Mouse (Mus musculus) WW6 (cell line): ENCODE data around the gene Olfr1393.

Experiments
- DNase-seq: peaks from one replicate; pipeline ENCODE4 v3.0.0-alpha.2; 2013; ENCODE audit warnings: low read depth, low spot score

Olfr1393 gene

GRCm38 (mm10) chr11:49278222-49278621, at the start of gene Olfr1393:
Gene Olfr1393, plus strand, starts transcription at chr11:49278304.
- DNase-seq, result no peak

GRCm38 (mm10) chr11:49232781-49233180, 45.3 kb upstream of the Olfr1393 start:
- DNase-seq, result no peak

- DNase-seq, result no peak
Measured at GRCm38 (mm10) chr11:49235459-49236207, 42.5 kb upstream of the Olfr1393 start.

DNA sequence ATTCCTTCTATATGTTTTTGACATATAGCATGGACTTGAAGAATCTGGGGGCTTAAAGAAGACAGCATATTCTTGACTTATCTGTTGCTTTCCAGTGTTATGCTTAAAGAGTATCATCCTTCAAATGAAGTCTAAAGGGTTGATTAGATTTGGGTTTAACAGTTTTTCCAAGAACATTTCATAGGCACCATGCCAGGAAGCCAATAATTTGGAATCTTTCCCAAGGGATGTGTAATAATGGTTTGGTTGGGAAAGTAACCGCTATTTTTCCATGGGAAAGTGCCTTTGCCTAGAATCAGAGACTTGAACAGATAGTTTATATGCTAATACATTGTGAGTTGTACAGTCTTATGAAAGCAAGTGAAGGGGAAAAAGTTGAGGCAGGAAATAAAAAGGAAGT, 41.2 kb upstream of the Olfr1393 start:
- no peak for DNase-seq

GRCm38 (mm10) chr11:49237532-49237931, 40.6 kb upstream of the Olfr1393 start:
- DNase-seq, result no peak

- DNase-seq, result no peak
Measured at GRCm38 (mm10) chr11:49240310-49240709, 37.8 kb upstream of the Olfr1393 start.

- DNase-seq, result no peak
Measured at GRCm38 (mm10) chr11:49240874-49241273, 37.2 kb upstream of the Olfr1393 start.

DNA sequence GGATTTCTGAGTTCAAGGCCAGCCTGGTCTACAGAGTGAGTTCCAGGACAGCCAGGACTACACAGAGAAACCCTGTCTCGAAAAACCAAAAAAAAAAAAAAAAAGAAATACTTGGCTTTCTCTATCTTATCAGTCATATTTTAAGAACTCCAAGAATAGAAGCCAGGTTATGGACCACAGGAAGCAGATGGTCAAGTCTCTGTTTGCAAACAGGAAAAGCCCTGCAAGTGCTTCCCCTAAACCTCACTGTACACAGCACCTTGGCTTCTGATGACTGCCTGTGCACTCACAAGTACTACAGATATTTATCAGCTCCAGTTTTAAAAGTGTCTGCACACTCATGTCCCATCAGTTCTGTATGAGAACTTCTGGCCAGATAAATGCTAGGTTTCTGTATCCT, 36.6 kb upstream of the Olfr1393 start:
- no peak for DNase-seq

GRCm38 (mm10) chr11:49242944-49243626, 35.0 kb upstream of the Olfr1393 start:
- no peak for DNase-seq

GRCm38 (mm10) chr11:49243727-49244594, 34.1 kb upstream of the Olfr1393 start, which contains the start of gene Mgat1:
Gene Mgat1, plus strand, starts transcription at chr11:49244191.
- DNase-seq, result peak; percentile 99

- no peak for DNase-seq
Measured at GRCm38 (mm10) chr11:49244595-49244930, 33.5 kb upstream of the Olfr1393 start.

DNA sequence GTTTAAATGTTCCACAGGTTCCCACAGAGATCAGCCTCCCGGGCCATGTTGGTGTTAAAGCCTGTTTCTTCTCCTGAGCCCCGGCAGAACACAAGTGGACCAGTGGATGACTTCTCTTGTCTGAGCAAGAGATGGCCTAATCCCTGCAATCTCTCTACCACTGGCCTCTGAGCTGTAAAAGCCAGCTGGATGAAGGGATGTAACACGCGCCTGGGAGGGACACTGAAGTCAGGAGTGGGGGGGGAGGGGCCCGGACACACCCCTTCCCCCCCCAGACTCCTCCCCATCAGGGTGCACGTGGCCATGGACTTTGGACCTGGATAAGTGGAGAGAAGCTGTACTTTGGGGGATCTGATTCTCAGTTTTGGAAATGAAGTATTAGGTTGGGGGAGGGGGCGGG, 32.9 kb upstream of the Olfr1393 start:
- DNase-seq, result no peak

GRCm38 (mm10) chr11:49245634-49246415, 32.3 kb upstream of the Olfr1393 start:
- no peak for DNase-seq

GRCm38 (mm10) chr11:49246523-49246922, 31.6 kb upstream of the Olfr1393 start:
- DNase-seq, result no peak

- no peak for DNase-seq
Measured at GRCm38 (mm10) chr11:49247255-49247654, 30.8 kb upstream of the Olfr1393 start.

GRCm38 (mm10) chr11:49248226-49248973, 29.7 kb upstream of the Olfr1393 start:
- DNase-seq, result no peak

- no peak for DNase-seq
Measured at GRCm38 (mm10) chr11:49248974-49249700, 29.0 kb upstream of the Olfr1393 start.

GRCm38 (mm10) chr11:49249811-49250421, 28.2 kb upstream of the Olfr1393 start:
- DNase-seq, result no peak
